Mouse (Mus musculus): ENCODE measurements around the gene Trio.

Gene Trio

GRCm38 (mm10) chr15:28025447-28026166 lies at the start of gene Trio:
Gene Trio (minus strand): TSS chr15:28025848.
- peak; percentile 97 for DNase-seq (ENCODE audit: low spot score)

DNA sequence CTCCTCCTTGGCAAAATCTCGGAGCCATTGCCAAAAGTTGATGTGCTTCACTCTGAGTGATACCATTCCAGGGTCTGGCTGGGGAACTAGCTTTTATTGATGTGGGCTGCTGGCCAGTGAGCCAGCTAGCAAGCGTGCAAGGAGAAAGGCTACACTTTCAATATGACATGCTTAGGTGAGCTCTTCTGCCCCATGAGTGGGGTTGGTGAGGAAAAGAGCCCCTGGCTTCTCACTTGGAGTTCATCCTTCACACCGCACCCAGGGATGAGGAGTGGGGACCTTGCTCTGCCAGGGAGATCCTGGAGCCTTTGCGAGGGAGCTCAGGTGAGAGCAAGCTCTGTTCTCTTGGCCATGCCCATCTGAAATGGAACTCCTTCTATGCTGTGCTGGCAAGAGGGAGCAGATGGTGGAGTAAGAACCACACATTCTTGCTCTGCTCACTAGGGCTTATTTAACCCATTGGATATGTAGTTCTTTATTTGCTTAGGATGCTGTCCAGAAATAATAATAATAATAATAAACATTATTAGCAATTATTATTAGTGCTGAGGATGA lies 48.8 kb upstream of the Trio start:
- DNase-seq (ENCODE audit: low spot score) = no peak

DNA sequence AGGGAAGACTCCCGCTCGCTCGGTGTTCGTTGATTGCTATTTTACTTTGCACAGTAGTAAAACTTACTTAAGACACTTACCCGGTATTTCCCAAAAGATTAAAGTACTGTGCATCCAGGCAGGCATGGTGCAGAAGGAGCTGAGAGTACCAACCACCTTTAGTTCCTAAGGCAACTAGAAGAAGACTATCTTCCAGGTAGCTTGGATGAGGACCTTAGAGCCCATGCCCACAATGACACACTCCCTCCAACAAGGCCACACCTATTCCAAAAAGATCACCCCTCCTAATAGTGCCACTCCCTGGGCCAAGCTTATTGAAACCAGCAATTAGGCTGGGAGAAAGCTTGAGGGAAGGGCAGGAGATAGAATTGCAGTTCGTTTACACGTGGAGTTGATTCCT lies 46.0 kb upstream of the Trio start:
- no peak for DNase-seq (ENCODE audit: low spot score)

DNA sequence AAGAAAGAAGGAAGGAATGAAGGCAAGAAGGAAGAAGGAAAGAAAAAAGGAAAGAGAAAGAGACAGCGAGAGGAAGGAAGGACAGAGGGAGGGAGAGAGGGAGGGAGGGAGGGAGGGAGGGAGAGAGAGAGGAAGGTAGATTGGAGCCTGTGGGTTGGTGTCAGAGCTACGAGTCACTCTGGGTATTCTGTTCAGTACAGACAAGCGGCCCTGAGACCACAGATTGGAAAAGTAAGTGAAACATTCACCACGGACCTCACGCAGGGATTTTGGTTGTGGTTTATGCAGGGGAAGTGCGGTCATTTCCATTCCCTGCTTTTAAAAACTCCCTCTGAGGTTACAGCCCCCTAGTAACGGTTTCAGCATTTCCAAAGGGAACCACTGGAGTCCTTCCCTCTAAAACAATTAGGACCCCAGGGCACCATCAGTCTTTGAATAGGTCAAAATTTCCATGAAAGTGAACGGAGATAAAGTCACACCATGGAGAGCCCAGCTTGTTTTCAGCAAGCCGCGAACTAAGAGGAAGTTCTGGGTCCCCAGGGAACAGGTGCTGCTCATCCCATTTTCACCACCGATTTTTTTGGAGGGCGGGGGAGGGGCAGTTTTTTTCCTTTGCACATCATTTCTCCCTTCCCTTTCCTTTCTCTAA lies 45.2 kb upstream of the Trio start:
- no peak for DNase-seq (ENCODE audit: low spot score)

GRCm38 (mm10) chr15:28070221-28070620 lies 44.6 kb upstream of the Trio start:
- DNase-seq (ENCODE audit: low spot score) = no peak

DNA sequence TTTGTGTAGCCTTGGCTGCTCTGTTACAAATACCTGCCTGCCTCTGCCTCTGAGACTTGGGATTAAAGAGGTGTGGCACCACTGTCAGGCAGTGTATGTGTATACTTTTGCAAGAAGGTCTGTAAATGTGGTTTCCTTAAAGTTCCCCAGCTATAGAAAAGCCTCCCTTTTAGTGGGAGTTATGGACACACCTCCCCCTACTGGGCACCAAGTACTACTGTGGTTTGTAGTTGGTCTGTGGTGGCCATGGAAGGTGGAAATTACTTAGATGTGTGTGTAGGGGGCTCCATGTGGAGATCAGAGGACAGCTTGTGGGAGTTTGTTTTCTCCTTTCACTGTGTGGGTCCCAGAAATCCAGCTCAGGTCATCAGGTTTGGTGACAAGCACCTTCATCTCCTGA lies 41.7 kb upstream of the Trio start:
- DNase-seq (ENCODE audit: low spot score) = no peak

DNA sequence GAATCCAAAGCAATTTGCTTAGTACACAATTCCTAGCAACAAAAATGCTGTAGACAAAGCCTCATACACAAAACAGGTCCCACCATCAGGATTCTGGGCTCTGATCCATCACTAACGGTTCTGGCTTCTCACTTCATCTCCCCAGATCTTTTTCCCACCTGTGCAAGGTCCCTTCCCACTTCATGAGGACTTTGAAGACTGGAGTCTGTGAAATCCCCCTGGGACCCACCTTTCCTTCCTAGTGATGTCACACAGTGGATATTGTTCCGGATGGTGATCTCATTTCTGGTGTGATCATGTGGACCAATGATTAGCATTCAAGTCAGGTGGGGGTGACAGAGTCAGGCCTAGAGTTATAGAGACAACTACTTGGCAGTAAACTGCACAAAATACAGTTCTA lies 40.8 kb upstream of the Trio start:
- no peak for DNase-seq (ENCODE audit: low spot score)

DNA sequence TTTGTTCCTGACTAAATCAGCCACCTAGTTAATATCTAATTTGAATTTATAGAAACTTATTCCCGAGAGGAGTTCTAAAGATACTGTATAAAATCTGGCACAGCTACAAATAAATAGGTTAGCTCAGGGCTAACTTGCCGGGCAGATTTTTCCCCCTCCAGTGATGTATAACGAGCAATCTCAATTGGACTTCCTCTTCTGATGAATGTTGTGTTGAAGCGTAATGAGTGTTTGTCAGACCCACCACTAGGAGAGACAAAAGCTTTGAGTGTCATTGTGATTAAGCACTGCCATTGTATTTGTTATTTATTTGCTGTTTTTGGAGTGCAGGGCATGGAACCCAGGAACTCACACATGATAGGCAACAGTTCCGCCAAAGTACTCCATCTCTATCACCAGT lies 39.9 kb upstream of the Trio start:
- no peak for DNase-seq (ENCODE audit: low spot score)

DNA sequence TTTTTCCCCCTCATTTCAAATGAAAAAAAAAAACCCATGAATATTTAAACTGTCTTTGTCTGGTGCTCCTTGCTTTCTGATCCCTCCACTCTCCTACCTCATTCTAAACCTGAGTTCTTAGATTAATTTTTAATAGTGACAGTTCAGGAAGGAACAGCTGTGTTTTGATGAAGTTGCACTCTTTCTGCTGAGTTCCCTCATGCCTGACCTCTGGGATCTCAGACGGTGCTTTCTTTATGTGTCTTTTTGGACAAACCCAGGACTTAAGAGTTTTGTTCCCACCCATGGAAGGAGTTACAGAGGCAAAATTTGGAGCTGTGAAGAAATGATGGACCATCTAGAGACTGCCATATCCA lies 39.1 kb upstream of the Trio start:
- DNase-seq (ENCODE audit: low spot score) = no peak

GRCm38 (mm10) chr15:28064081-28064732 lies 38.6 kb upstream of the Trio start:
- DNase-seq (ENCODE audit: low spot score) = no peak

DNA sequence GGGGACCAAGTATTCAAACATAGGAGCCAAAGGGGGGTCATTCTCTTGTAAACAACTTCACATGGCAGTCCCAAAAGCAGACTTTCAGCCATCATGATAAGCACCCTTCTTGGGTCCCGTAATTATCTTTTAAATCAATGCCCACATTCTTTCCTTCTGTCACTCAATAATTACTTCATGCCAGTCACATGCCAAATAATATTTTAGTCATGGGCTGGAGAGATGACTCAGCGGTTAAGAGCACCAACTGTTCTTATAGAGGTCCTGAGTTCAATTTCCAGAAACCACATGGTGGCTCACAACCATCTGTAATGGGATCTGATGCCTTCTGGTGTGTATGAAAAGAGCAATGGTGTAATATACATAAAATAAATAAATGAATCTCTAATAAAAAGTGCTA lies 37.8 kb upstream of the Trio start:
- no peak for DNase-seq (ENCODE audit: low spot score)

DNA sequence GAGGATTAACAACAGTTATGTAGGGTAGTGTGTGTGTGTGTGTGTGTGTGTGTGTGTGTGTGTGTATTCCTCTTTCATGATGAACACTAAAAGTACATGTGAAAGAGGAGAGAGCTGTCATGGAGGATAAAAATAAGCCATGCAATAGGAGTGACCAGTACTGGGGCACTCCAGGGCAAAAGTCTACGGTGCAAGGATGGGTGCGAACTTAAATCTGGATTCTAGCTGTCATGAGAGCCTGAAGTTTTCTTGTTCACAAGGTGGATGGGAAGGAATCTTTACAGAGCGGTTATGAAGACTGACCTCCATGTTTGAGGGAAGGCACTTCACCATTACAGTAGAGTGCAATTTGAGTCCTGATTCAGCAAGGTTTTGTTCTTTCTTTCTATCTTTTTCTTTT lies 36.4 kb upstream of the Trio start:
- no peak for DNase-seq (ENCODE audit: low spot score)

GRCm38 (mm10) chr15:28060977-28061376 lies 35.3 kb upstream of the Trio start:
- DNase-seq (ENCODE audit: low spot score) = no peak

GRCm38 (mm10) chr15:28060423-28060822 lies 34.8 kb upstream of the Trio start:
- no peak for DNase-seq (ENCODE audit: low spot score)

DNA sequence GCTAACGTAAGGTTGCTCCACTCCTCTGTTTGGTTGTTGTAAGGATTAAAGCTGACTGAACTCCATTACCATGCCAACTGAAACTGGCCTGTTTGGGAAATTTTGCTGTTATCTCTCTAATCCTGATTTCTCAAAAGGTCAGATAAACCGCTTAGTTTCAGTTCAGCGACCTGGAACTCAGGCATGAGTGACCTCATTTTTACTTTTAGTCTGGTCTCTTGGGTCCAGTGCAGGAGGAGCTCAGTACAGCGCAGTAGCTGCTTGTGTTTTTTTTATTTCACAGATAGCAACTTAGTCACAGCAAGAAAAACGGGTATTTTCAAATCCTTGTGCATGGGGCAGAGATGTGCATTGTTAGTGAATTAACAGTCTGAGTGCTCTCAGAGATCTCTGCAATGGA lies 31.9 kb upstream of the Trio start:
- DNase-seq (ENCODE audit: low spot score) = no peak

- DNase-seq (ENCODE audit: low spot score) = no peak
These were observed 29.1 kb upstream of the Trio start for GRCm38 (mm10) chr15:28054731-28055130.

DNA sequence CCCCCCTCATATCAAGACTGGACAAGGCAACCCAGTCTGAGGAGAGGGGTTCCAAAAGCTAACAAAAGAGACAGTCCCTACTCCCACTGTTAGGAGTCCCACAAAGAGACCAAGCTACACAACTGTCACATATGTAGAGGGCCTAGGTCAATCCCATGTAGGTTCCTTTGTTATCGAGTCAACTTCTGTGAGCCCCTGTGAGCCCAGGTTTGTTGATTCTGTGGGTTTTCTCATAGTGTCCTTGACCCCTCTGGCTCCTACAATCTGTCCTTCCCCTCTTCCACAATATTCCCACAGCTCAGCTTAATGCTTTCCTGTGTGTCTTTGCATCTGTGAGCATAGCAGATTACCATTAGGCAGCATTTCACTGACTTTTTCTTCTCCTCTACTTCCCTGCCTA lies 28.5 kb upstream of the Trio start:
- DNase-seq (ENCODE audit: low spot score) = no peak

GRCm38 (mm10) chr15:28053226-28053625 lies 27.6 kb upstream of the Trio start:
- no peak for DNase-seq (ENCODE audit: low spot score)

DNA sequence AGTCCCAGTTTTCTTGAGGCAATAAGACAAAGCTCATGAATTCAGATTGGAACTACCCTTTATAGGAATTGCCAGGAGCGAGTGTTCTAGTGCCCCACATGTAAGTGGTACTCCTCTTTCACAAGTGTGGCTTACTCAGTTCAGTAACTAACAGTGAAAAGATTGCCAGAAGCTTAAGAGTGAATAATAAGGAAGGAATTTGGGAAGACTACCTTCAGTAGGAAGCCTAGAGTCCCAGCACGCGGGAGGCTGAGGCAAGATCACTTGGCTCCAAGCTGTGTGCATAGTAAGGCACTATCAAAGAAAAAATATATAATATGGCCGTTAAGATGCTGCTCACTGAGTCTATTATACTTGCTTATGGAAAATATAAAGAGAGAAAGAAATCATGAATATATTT lies 26.2 kb upstream of the Trio start:
- DNase-seq (ENCODE audit: low spot score) = no peak

GRCm38 (mm10) chr15:28051104-28051625 lies 25.5 kb upstream of the Trio start:
- DNase-seq (ENCODE audit: low spot score) = peak; percentile 17

DNA sequence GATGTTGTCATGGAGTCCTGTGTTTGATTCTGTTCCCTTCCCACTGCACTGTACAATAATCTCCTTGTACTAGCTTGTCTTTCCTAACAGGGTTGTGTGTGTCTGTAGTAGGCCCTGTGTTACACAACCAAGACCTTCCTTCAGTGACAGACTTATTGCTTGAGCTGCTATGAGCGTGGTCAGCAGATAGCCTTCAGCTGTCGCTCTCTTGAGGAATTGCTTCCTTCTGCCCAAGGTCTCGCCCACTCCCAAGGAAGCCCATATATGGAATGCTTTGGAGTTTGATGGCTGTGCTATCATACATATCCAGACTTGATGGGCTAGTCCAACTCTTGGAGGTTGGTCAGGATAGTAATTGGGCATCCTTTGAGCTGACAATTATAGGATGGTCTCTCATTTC lies 22.1 kb upstream of the Trio start:
- no peak for DNase-seq (ENCODE audit: low spot score)

- DNase-seq (ENCODE audit: low spot score) = no peak
These were observed 15.7 kb upstream of the Trio start for GRCm38 (mm10) chr15:28041158-28041865.

Measured in ovary, postnatal 10 days (tissue).